Mouse (Mus musculus) heart, embryonic 13.5 days (tissue): Measurements from ENCODE around the gene Gpr173. TPM values are rescaled to one million over a fixed set of nuclear protein-coding genes. Genes with fewer than 3 reads are reported as not detected.
"Not testable (repeated sequence)": the region's sequence is repeated elsewhere in the genome, so short reads cannot be mapped to it uniquely, and the experiment has no call there.

Experiments
- ATAC-seq: fragments of 200-750 bp; cut with Nextera tagmentation; 2 replicates; pipeline ENCODE4 v1.8.0; 2017; ENCODE audit warnings: moderate TSS enrichment; ENCODE audit not compliant: insufficient number of reproducible peaks, low FRiP score, low TSS enrichment; ENCODE audit errors: extremely low read depth
- H3K27ac ChIP-seq: fragments of 300-500 bp; sonication (generic); replicated peaks from 2 replicates; pipeline ENCODE4 v1.5.1; 2015; ENCODE audit warnings: moderate library complexity, mild to moderate bottlenecking, inconsistent platforms
- H3K27me3 ChIP-seq: fragments of 300-500 bp; sonication (generic); replicated peaks from 2 replicates; pipeline ENCODE4 v1.6.1; 2015; ENCODE audit warnings: mild to moderate bottlenecking, inconsistent platforms
- H3K36me3 ChIP-seq: fragments of 300-500 bp; sonication (generic); 2 replicates; pipeline ENCODE4 v1.6.1; 2015; ENCODE audit warnings: mild to moderate bottlenecking, inconsistent platforms
- H3K4me1 ChIP-seq: fragments of 300-500 bp; sonication (generic); 2 replicates; pipeline ENCODE4 v1.6.1; 2015; ENCODE audit warnings: inconsistent platforms
- H3K4me2 ChIP-seq: fragments of 300-500 bp; sonication (generic); 2 replicates; pipeline ENCODE4 v1.6.1; 2015; ENCODE audit warnings: inconsistent platforms, mild to moderate bottlenecking, moderate library complexity
- H3K4me3 ChIP-seq: fragments of 300-500 bp; sonication (generic); 2 replicates; pipeline ENCODE4 v1.5.1; 2015; ENCODE audit warnings: moderate library complexity, mild to moderate bottlenecking, inconsistent platforms
- H3K9ac ChIP-seq: fragments of 300-500 bp; sonication (generic); 2 replicates; pipeline ENCODE4 v1.6.1; 2015; ENCODE audit warnings: inconsistent platforms, mild to moderate bottlenecking, moderate library complexity
- H3K9me3 ChIP-seq: fragments of 300-500 bp; sonication (generic); 2 replicates; pipeline ENCODE4 v1.6.1; 2016; ENCODE audit warnings: inconsistent platforms
- WGBS: fragments of 180-500 bp; shearing (Covaris S2); methylation state at CpG from one replicate; pipeline ENCODE4 v1.1.7; 2015; ENCODE audit warnings: mixed read lengths; 5-methylcytosine and 5-hydroxymethylcytosine counted together
- polyA plus RNA-seq: library from polyadenylated mRNA; unstranded; fragments of >200 nt; fragmentation: Nextera tagmentation; extraction: Ambion mirVana; gene quantifications from 2 replicates; pipeline ENCODE4 v1.2.1, GENCODE M21; 2015

Gpr173 gene
- polyA plus RNA-seq, 1 experiment from 2014 or later, result 2.2 TPM

- H3K9me3 ChIP-seq, result no peaks in the 10 kb centered on the region
- peaks cover 23% of the 10 kb centered on the region for H3K36me3 ChIP-seq
- peak; percentile 92 for ATAC-seq
- peak overlapping the region; percentile 66 for H3K4me2 ChIP-seq
- peak overlapping the region; percentile 42 for H3K4me3 ChIP-seq
- WGBS, result 9% methylated on average over 33 of the region's 33 CpGs
- peaks cover 66% of the 10 kb centered on the region for H3K27me3 ChIP-seq
- peak overlapping the region; percentile 92 for H3K27ac ChIP-seq
- H3K9ac ChIP-seq, result peak overlapping the region; percentile 81
- H3K4me1 ChIP-seq, result peaks cover 13% of the 10 kb centered on the region
Observed at GRCm38 (mm10) chrX:152336546-152337332, 31.8 kb downstream of the Gpr173 start.

GRCm38 (mm10) chrX:152336123-152336522, 32.4 kb downstream of the Gpr173 start:
- Histone ChIP-seq H3K27me3 (peaks cover 62% of the 10 kb centered on the region), H3K27ac (peak overlapping the region; percentile 92), H3K36me3 (peaks cover 23% of the 10 kb centered on the region), H3K4me2 (peak overlapping the region; percentile 66), H3K4me3 (peak overlapping the region; percentile 42)
- ATAC-seq, H3K4me1 ChIP-seq, H3K9ac ChIP-seq, H3K9me3 ChIP-seq: not testable (repeated sequence)
- WGBS, result 29% methylated on average over 4 of the region's 4 CpGs

- peaks cover 54% of the 10 kb centered on the region for H3K27me3 ChIP-seq
- H3K4me3 ChIP-seq, H3K27ac ChIP-seq, H3K9me3 ChIP-seq, ATAC-seq, H3K4me2 ChIP-seq, H3K4me1 ChIP-seq, H3K9ac ChIP-seq, H3K36me3 ChIP-seq: not testable (repeated sequence)
Observed at GRCm38 (mm10) chrX:152329400-152329799, 39.1 kb downstream of the Gpr173 start.

GRCm38 (mm10) chrX:152327689-152328052, 40.8 kb downstream of the Gpr173 start:
- Histone ChIP-seq H3K4me3 (peak overlapping the region; percentile 63), H3K9ac (peak overlapping the region; percentile 69), H3K9me3 (no peaks in the 10 kb centered on the region), H3K36me3 (no peaks in the 10 kb centered on the region), H3K27ac (peak overlapping the region; percentile 54), H3K4me2 (peak overlapping the region; percentile 73), H3K4me1 (no peaks in the 10 kb centered on the region), H3K27me3 (peaks cover 44% of the 10 kb centered on the region)
- ATAC-seq, result no peak
- WGBS, result 14% methylated on average over 8 of the region's 8 CpGs

- Histone ChIP-seq H3K4me2 (peak within 1 kb of the TSS; percentile 73), H3K4me1 (no peaks in the 10 kb centered on the region), H3K4me3 (peak within 1 kb of the TSS; percentile 63), H3K27ac (peak within 1 kb of the TSS; percentile 54), H3K9ac (peak within 1 kb of the TSS; percentile 82), H3K27me3 (peaks cover 41% of the 10 kb centered on the region), H3K9me3 (no peaks in the 10 kb centered on the region), H3K36me3 (no peaks in the 10 kb centered on the region)
- peak; percentile 93 for ATAC-seq
- WGBS, result 10% methylated on average over 29 of the region's 29 CpGs
Observed at GRCm38 (mm10) chrX:152326996-152327688, 41.4 kb downstream of the Gpr173 start, which contains the start of gene Kantr. Gene Kantr (minus strand): TSS chrX:152327495.

- Histone ChIP-seq H3K27ac (no peak overlapping the region), H3K9me3 (no peaks in the 10 kb centered on the region), H3K4me2 (no peak overlapping the region), H3K36me3 (no peaks in the 10 kb centered on the region; the same call in 1 of the 2 replicates), H3K27me3 (peaks cover 48% of the 10 kb centered on the region), H3K4me1 (no peaks in the 10 kb centered on the region), H3K4me3 (no peak overlapping the region), H3K9ac (no peak overlapping the region)
- ATAC-seq, result no peak
- WGBS, result 92% methylated on average over 1 of the region's 1 CpGs
Observed at GRCm38 (mm10) chrX:152323584-152323983, 44.9 kb downstream of the Gpr173 start.

GRCm38 (mm10) chrX:152322776-152323175, 45.7 kb downstream of the Gpr173 start:
- H3K4me2 ChIP-seq, result no peak overlapping the region
- peaks cover 41% of the 10 kb centered on the region for H3K27me3 ChIP-seq
- 53% methylated on average over 2 of the region's 2 CpGs for WGBS
- no peak overlapping the region for H3K9ac ChIP-seq
- no peak overlapping the region for H3K4me3 ChIP-seq
- H3K9me3 ChIP-seq, result no peaks in the 10 kb centered on the region
- H3K4me1 ChIP-seq, result no peaks in the 10 kb centered on the region
- no peak for ATAC-seq
- H3K36me3 ChIP-seq, result no peaks in the 10 kb centered on the region; the same call in 1 of the 2 replicates
- no peak overlapping the region for H3K27ac ChIP-seq

- peaks cover 27% of the 10 kb centered on the region for H3K27me3 ChIP-seq
- no peaks in the 10 kb centered on the region for H3K4me1 ChIP-seq
- no peak overlapping the region for H3K4me3 ChIP-seq
- no peaks in the 10 kb centered on the region; the same call in 1 of the 2 replicates for H3K36me3 ChIP-seq
- WGBS, result 70% methylated on average over 4 of the region's 4 CpGs
- no peak overlapping the region for H3K9ac ChIP-seq
- no peak for ATAC-seq
- no peak overlapping the region for H3K27ac ChIP-seq
- no peaks in the 10 kb centered on the region for H3K9me3 ChIP-seq
- no peak overlapping the region for H3K4me2 ChIP-seq
Observed at GRCm38 (mm10) chrX:152320535-152320934, 48.0 kb downstream of the Gpr173 start.

- 46% methylated on average over 2 of the region's 2 CpGs for WGBS
- ATAC-seq, result no peak; the same call in 1 of the 2 replicates
- no peak overlapping the region for H3K4me2 ChIP-seq
- no peak overlapping the region for H3K27ac ChIP-seq
- H3K27me3 ChIP-seq, result peaks cover 15% of the 10 kb centered on the region
- no peaks in the 10 kb centered on the region for H3K36me3 ChIP-seq
- H3K9me3 ChIP-seq, result no peaks in the 10 kb centered on the region
- H3K4me3 ChIP-seq, result no peak overlapping the region
- H3K9ac ChIP-seq, result no peak overlapping the region
- H3K4me1 ChIP-seq, result no peaks in the 10 kb centered on the region
Observed at GRCm38 (mm10) chrX:152307942-152308341, 60.6 kb downstream of the Gpr173 start.

GRCm38 (mm10) chrX:152307371-152307770, 61.1 kb downstream of the Gpr173 start:
- Histone ChIP-seq H3K4me3 (no peak overlapping the region), H3K36me3 (no peaks in the 10 kb centered on the region), H3K27me3 (peaks cover 15% of the 10 kb centered on the region), H3K27ac (no peak overlapping the region), H3K9ac (no peak overlapping the region), H3K4me1 (no peaks in the 10 kb centered on the region), H3K9me3 (no peaks in the 10 kb centered on the region), H3K4me2 (no peak overlapping the region)
- ATAC-seq, result no peak

- Histone ChIP-seq H3K4me2 (no peak overlapping the region), H3K4me3 (no peak overlapping the region), H3K9me3 (no peaks in the 10 kb centered on the region), H3K4me1 (no peaks in the 10 kb centered on the region), H3K27ac (no peak overlapping the region), H3K27me3 (peaks cover 22% of the 10 kb centered on the region), H3K9ac (no peak overlapping the region), H3K36me3 (no peaks in the 10 kb centered on the region)
- ATAC-seq, result no peak
- 79% methylated on average over 2 of the region's 2 CpGs for WGBS
Observed at GRCm38 (mm10) chrX:152306224-152306623, 62.3 kb downstream of the Gpr173 start.
